Mouse (Mus musculus) kidney, adult 2 months (tissue): ENCODE results near the gene Wscd2.

Experiments used
- CTCF ChIP-seq: fragments of 200-500 bp; conservative IDR thresholded peaks from 2 replicates; pipeline ENCODE4 v1.5.1; 2011; ENCODE audit warnings: low read depth, mild to moderate bottlenecking, control low read depth, low read length, moderate library complexity, mixed read lengths; ENCODE audit not compliant: insufficient read depth, insufficient read length
- POLR2A ChIP-seq: fragments of 200-500 bp; IDR thresholded peaks from one replicate; pipeline ENCODE4 v1.6.1; 2011; ENCODE audit warnings: low read depth, low read length, control low read depth

- TF ChIP-seq POLR2A (no peak), CTCF (no peak)
These were observed 6.8 kb downstream of the Wscd2 start for GRCm38 (mm10) chr5:113496926-113497325.
